In genomic region chr5:44246493-44247217, GRCm38 (mm10) we compare ENCODE assay signal across 20 mouse cellular contexts. TPM values are rescaled to one million over a fixed set of nuclear protein-coding genes. Genes with fewer than 3 reads are reported as not detected.
DNase-seq lines count a peak whose midpoint lies in the region; ATAC-seq lines count a peak whose summit lies in the region.
"Had no signal": no experiment of that assay in that cellular context is flagged by ENCODE, and none has a peak within 500 bp of the region (broad histone marks: within the 10 kb centered on the region; RNA-seq: fewer than 3 reads in every experiment).

No protein-coding gene starts in this region.

- H3K27me3 ChIP-seq in intestine, embryonic 16.5 days (replicated peaks; ENCODE audit: control insufficient read depth, insufficient read depth, low read length): no peaks in the 10 kb centered on the region
- H3K27me3 ChIP-seq in intestine, embryonic 15.5 days (replicated peaks): no peaks in the 10 kb centered on the region
- no peaks in the 10 kb centered on the region for H3K27me3 ChIP-seq in lung, embryonic 16.5 days (ENCODE audit: control insufficient read depth, insufficient read depth, low read depth, low read length)
- H3K27me3 ChIP-seq in forebrain, embryonic 15.5 days: no peaks in the 10 kb centered on the region
- H3K27me3 ChIP-seq: midbrain, embryonic 12.5 days had no signal

- H3K4me2 ChIP-seq in intestine, embryonic 16.5 days (ENCODE audit: low read depth, low read length): no peak overlapping the region
- H3K4me2 ChIP-seq in intestine, embryonic 15.5 days (replicated peaks): no peak overlapping the region
- H3K4me2 ChIP-seq in lung, embryonic 16.5 days (ENCODE audit: low read depth, low read length): no peak overlapping the region
- no peak overlapping the region for H3K4me2 ChIP-seq in forebrain, embryonic 15.5 days (replicated peaks)
- H3K4me2 ChIP-seq: hindbrain, embryonic 14.5 days; midbrain, embryonic 12.5 days had no signal

- DNase-seq in lung, adult 18-20 months: no peak
- peak; percentile 18 for DNase-seq in neural tube, embryonic 10.5 days (ENCODE audit: extremely low spot score, low spot score)
- DNase-seq in adrenal gland, adult 18-20 months (ENCODE audit: low spot score in 2 of 2): no peak
- DNase-seq: adrenal gland, postnatal 10 days; cerebellum, adult 9-11 months; forebrain, postnatal 0 days; gastrocnemius, postnatal 36 days; heart, postnatal 4 days; layer of hippocampus, adult 9-11 months; lung, postnatal 14 days; right cerebral cortex, postnatal 4 days; thymus, postnatal 25 days had no signal

- H3K4me1 ChIP-seq in intestine, embryonic 16.5 days (ENCODE audit: control insufficient read depth, insufficient read depth, low read length): no peaks in the 10 kb centered on the region
- H3K4me1 ChIP-seq in intestine, embryonic 15.5 days (replicated peaks): 0 out of 2 replicates have a peak, but pooled peaks cover 4% of the 10 kb centered on the region
- peaks cover 5% of the 10 kb centered on the region; the same call in 1 of the 2 replicates for H3K4me1 ChIP-seq in lung, embryonic 16.5 days (replicated peaks; ENCODE audit: control insufficient read depth, insufficient read depth, low read length)
- peaks cover 4% of the 10 kb centered on the region; the same call in 1 of the 2 replicates for H3K4me1 ChIP-seq in forebrain, embryonic 15.5 days
- H3K4me1 ChIP-seq: midbrain, embryonic 12.5 days had no signal

- 0 out of 2 replicates have a peak, but pooled peaks have one; percentile 18 for ATAC-seq in intestine, embryonic 16.5 days
- no peak for ATAC-seq in intestine, embryonic 15.5 days
- peak; percentile 51 for ATAC-seq in lung, embryonic 16.5 days (ENCODE audit: low read depth)
- no peak for ATAC-seq in forebrain, embryonic 15.5 days (replicated peaks)
- ATAC-seq: forebrain, postnatal 0 days; intestine, postnatal 0 days had no signal

- H3K36me3 ChIP-seq in intestine, embryonic 16.5 days (ENCODE audit: control insufficient read depth, insufficient read depth, low read length): no peaks in the 10 kb centered on the region
- no peaks in the 10 kb centered on the region for H3K36me3 ChIP-seq in intestine, embryonic 15.5 days
- H3K36me3 ChIP-seq in lung, embryonic 16.5 days (ENCODE audit: control insufficient read depth, insufficient read depth, low read length): no peaks in the 10 kb centered on the region
- H3K36me3 ChIP-seq in forebrain, embryonic 15.5 days: no peaks in the 10 kb centered on the region
- H3K36me3 ChIP-seq: forebrain, embryonic 10.5 days; midbrain, embryonic 12.5 days had no signal

- no peak overlapping the region for H3K4me3 ChIP-seq in intestine, embryonic 16.5 days (ENCODE audit: low read length)
- no peak overlapping the region for H3K4me3 ChIP-seq in intestine, embryonic 15.5 days (replicated peaks)
- no peak overlapping the region for H3K4me3 ChIP-seq in lung, embryonic 16.5 days (ENCODE audit: low read length)
- H3K4me3 ChIP-seq in forebrain, embryonic 15.5 days: no peak overlapping the region
- H3K4me3 ChIP-seq: forebrain, embryonic 10.5 days; midbrain, embryonic 12.5 days had no signal

- 37% methylated on average over 11 of the region's 11 CpGs for WGBS in intestine, embryonic 16.5 days
- 33% methylated on average over 11 of the region's 11 CpGs for WGBS in intestine, embryonic 15.5 days
- WGBS in lung, embryonic 16.5 days: 26% methylated on average over 11 of the region's 11 CpGs
- 35% methylated on average over 11 of the region's 11 CpGs for WGBS in forebrain, embryonic 15.5 days

- H3K9ac ChIP-seq in intestine, embryonic 16.5 days (ENCODE audit: low read depth, low read length): no peak overlapping the region
- no peak overlapping the region for H3K9ac ChIP-seq in intestine, embryonic 15.5 days
- no peak overlapping the region for H3K9ac ChIP-seq in lung, embryonic 16.5 days (ENCODE audit: low read length)
- no peak overlapping the region for H3K9ac ChIP-seq in forebrain, embryonic 15.5 days (replicated peaks)
- H3K9ac ChIP-seq: forebrain, postnatal 0 days; hindbrain, embryonic 14.5 days; midbrain, embryonic 12.5 days had no signal

- no peak overlapping the region for H3K27ac ChIP-seq in intestine, embryonic 16.5 days (ENCODE audit: low read length)
- H3K27ac ChIP-seq in intestine, embryonic 15.5 days: no peak overlapping the region
- H3K27ac ChIP-seq in lung, embryonic 16.5 days (ENCODE audit: low read length): no peak overlapping the region
- no peak overlapping the region for H3K27ac ChIP-seq in forebrain, embryonic 15.5 days (replicated peaks)
- H3K27ac ChIP-seq: forebrain, embryonic 10.5 days; hindbrain, embryonic 14.5 days; midbrain, embryonic 12.5 days had no signal

- no peaks in the 10 kb centered on the region for H3K9me3 ChIP-seq in intestine, embryonic 16.5 days (ENCODE audit: control insufficient read depth, low read length)
- no peaks in the 10 kb centered on the region for H3K9me3 ChIP-seq in intestine, embryonic 15.5 days
- no peaks in the 10 kb centered on the region for H3K9me3 ChIP-seq in lung, embryonic 16.5 days (ENCODE audit: control insufficient read depth, low read length)
- no peaks in the 10 kb centered on the region for H3K9me3 ChIP-seq in forebrain, embryonic 15.5 days
- H3K9me3 ChIP-seq: forebrain, embryonic 10.5 days; midbrain, embryonic 12.5 days had no signal

RNA-seq across cellular contexts. Expression of gene Tapt1, which starts 20.2 kb away (rescaled TPM):
- 20.0 and 21.2 TPM in 2 replicates for polyA plus RNA-seq in intestine, embryonic 16.5 days (2015; fragmentation: Nextera tagmentation; extraction: Ambion mirVana)
- polyA plus RNA-seq in intestine, embryonic 15.5 days (2015; fragmentation: Nextera tagmentation; extraction: Ambion mirVana): 23.8 and 26.3 TPM in 2 replicates
- polyA plus RNA-seq in lung, embryonic 16.5 days (2015; fragmentation: Nextera tagmentation; extraction: Ambion mirVana): 36.8 and 36.9 TPM in 2 replicates
- 10 to 100 TPM; 52.9 to 56.8 TPM for total RNA-seq in adrenal gland, adult 18-20 months (2021)
- polyA plus RNA-seq in forebrain, embryonic 15.5 days (2015; fragmentation: Nextera tagmentation; extraction: Ambion mirVana): 25.8 and 25.9 TPM in 2 replicates

Comparison
In these comparisons a context has a peak if more than half of its experiments do, and no peak if none do; other contexts are left out.
1. ATAC-seq: peak in intestine, embryonic 16.5 days (single experiment) and lung, embryonic 16.5 days (single experiment); none in intestine, embryonic 15.5 days (single experiment) and forebrain, embryonic 15.5 days (single experiment).